Mouse (Mus musculus) forebrain, embryonic 13.5 days (tissue): Measurements from ENCODE around the gene Nqo2. TPM values are rescaled to one million over a fixed set of nuclear protein-coding genes. Genes with fewer than 3 reads are reported as not detected.

Source experiments
- ATAC-seq: fragments of 200-750 bp; cut with Nextera tagmentation; 2 replicates; pipeline ENCODE4 v1.8.0; 2017
- H3K27ac ChIP-seq: fragments of 300-500 bp; sonication (generic); 2 replicates; pipeline ENCODE4 v1.5.1; 2015; ENCODE audit warnings: inconsistent platforms, mild to moderate bottlenecking, moderate library complexity
- H3K27me3 ChIP-seq: fragments of 300-500 bp; sonication (generic); 2 replicates; pipeline ENCODE4 v1.6.1; 2015; ENCODE audit warnings: mild to moderate bottlenecking, inconsistent platforms
- H3K36me3 ChIP-seq: fragments of 300-500 bp; sonication (generic); 2 replicates; pipeline ENCODE4 v1.6.1; 2015; ENCODE audit warnings: mild to moderate bottlenecking, inconsistent platforms; ENCODE audit not compliant: poor library complexity, severe bottlenecking
- H3K4me1 ChIP-seq: fragments of 300-500 bp; sonication (generic); 2 replicates; pipeline ENCODE4 v1.6.1; 2015; ENCODE audit warnings: inconsistent platforms
- H3K4me2 ChIP-seq: fragments of 300-500 bp; sonication (generic); 2 replicates; pipeline ENCODE4 v1.6.1; 2015; ENCODE audit warnings: inconsistent platforms, mild to moderate bottlenecking, moderate library complexity
- H3K4me3 ChIP-seq: fragments of 300-500 bp; sonication (generic); 2 replicates; pipeline ENCODE4 v1.5.1; 2015; ENCODE audit warnings: mild to moderate bottlenecking, inconsistent platforms
- H3K9ac ChIP-seq: fragments of 300-500 bp; sonication (generic); 2 replicates; pipeline ENCODE4 v1.6.1; 2015; ENCODE audit warnings: mild to moderate bottlenecking, inconsistent platforms
- H3K9me3 ChIP-seq: fragments of 300-500 bp; sonication (generic); replicated peaks from 2 replicates; pipeline ENCODE4 v1.6.1; 2016; ENCODE audit warnings: inconsistent platforms
- WGBS: fragments of 180-500 bp; shearing (Covaris S2); methylation state at CpG from one replicate; pipeline ENCODE4 v1.1.7; 2015; 5-methylcytosine and 5-hydroxymethylcytosine counted together
- polyA plus RNA-seq: library from polyadenylated mRNA; unstranded; fragments of >200 nt; fragmentation: Nextera tagmentation; extraction: Ambion mirVana; gene quantifications from 2 replicates; pipeline ENCODE4 v1.2.1, GENCODE M21; 2015

Nqo2 gene
- polyA plus RNA-seq, 1 experiment from 2014 or later, result 8.3 TPM

GRCm38 (mm10) chr13:34003058-34003457 lies 38.6 kb downstream of the Nqo2 start:
- Histone ChIP-seq H3K36me3 (no peaks in the 10 kb centered on the region), H3K4me2 (peak overlapping the region; percentile 81), H3K27ac (no peak overlapping the region), H3K9ac (peak overlapping the region; percentile 88), H3K4me3 (peak overlapping the region; percentile 96), H3K4me1 (peaks cover 16% of the 10 kb centered on the region), H3K9me3 (no peaks in the 10 kb centered on the region), H3K27me3 (no peaks in the 10 kb centered on the region)
- WGBS, result 7% methylated on average over 5 of the region's 5 CpGs
- no peak for ATAC-seq

- H3K36me3 ChIP-seq, result no peaks in the 10 kb centered on the region
- H3K9me3 ChIP-seq, result no peaks in the 10 kb centered on the region
- no peaks in the 10 kb centered on the region for H3K27me3 ChIP-seq
- no peak overlapping the region for H3K27ac ChIP-seq
- H3K4me1 ChIP-seq, result peaks cover 5% of the 10 kb centered on the region
- no peak overlapping the region for H3K4me2 ChIP-seq
- ATAC-seq, result no peak
- 76% methylated on average over 2 of the region's 2 CpGs for WGBS
- H3K9ac ChIP-seq, result no peak overlapping the region
- H3K4me3 ChIP-seq, result no peak overlapping the region
Measured at GRCm38 (mm10) chr13:34007234-34007633, 42.7 kb downstream of the Nqo2 start.

DNA sequence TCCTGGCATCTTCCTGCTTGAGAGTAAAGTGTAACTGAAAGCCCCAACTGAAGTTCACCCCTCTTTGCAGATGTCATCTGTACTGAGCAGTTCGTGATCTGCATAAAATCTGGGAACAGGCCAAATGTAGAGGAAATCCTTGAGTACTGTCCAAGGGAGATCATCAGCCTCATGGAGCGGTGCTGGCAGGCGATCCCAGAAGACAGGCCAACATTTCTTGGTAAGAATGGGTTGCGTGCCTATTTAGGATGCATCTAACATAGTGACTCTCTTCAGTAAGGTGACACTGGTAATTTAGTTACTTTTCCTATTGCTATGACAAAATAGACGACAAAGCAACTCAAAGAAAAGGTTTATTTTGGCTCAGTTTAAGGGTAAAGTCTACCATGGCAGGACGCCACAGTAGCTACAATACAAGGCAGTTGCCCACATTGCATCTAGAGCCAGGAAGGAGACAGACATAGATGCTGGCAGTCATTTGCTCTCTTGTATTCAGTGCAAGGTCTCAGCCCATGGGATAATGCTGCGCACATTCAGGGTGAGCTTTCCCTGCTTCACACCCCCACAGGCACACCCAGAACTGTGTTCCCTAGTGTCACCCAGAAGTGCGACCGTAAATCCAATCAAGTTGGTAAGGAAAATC lies 52.6 kb downstream of the Nqo2 start:
- WGBS, result 93% methylated on average over 9 of the region's 9 CpGs
- Histone ChIP-seq H3K27ac (no peak overlapping the region), H3K27me3 (no peaks in the 10 kb centered on the region), H3K4me2 (no peak overlapping the region), H3K9me3 (no peaks in the 10 kb centered on the region), H3K36me3 (peaks cover 53% of the 10 kb centered on the region), H3K4me1 (no peaks in the 10 kb centered on the region), H3K9ac (no peak overlapping the region), H3K4me3 (no peak overlapping the region)
- no peak; the same call in 1 of the 2 replicates for ATAC-seq

DNA sequence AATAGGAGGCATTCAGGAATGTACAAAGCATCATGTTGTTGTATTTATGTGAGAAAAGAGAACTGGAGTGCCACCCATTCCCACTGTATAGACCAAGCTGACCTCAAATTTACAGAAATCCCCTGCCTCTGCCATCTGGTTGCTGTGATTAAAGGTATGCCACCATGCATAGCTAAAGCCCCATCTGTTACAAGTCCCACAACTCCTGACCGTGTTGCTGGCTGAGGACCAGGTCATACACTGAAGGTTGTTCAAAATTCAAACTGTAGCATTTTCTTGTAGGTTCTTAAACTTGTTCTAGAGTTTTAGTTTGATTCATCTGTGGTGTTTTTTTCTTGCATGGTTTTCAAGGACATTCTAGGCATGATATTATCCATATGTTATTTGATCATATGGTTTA lies 54.0 kb downstream of the Nqo2 start:
- no peak for ATAC-seq
- H3K9me3 ChIP-seq, result no peaks in the 10 kb centered on the region
- no peak overlapping the region for H3K4me2 ChIP-seq
- H3K4me1 ChIP-seq, result no peaks in the 10 kb centered on the region
- peaks cover 47% of the 10 kb centered on the region for H3K36me3 ChIP-seq
- 91% methylated on average over 1 of the region's 1 CpGs for WGBS
- no peak overlapping the region for H3K4me3 ChIP-seq
- no peaks in the 10 kb centered on the region for H3K27me3 ChIP-seq
- no peak overlapping the region for H3K9ac ChIP-seq
- no peak overlapping the region for H3K27ac ChIP-seq

GRCm38 (mm10) chr13:34021998-34022397 lies 57.5 kb downstream of the Nqo2 start:
- no peak for ATAC-seq
- H3K27me3 ChIP-seq, result no peaks in the 10 kb centered on the region

GRCm38 (mm10) chr13:34032041-34032440 lies 67.6 kb downstream of the Nqo2 start:
- H3K4me1 ChIP-seq, result peaks cover 4% of the 10 kb centered on the region
- ATAC-seq, result no peak
- no peak overlapping the region for H3K4me3 ChIP-seq
- no peak overlapping the region for H3K9ac ChIP-seq
- no peak overlapping the region for H3K4me2 ChIP-seq
- H3K27me3 ChIP-seq, result no peaks in the 10 kb centered on the region
- WGBS, result 55% methylated on average over 2 of the region's 2 CpGs
- no peaks in the 10 kb centered on the region for H3K9me3 ChIP-seq
- peaks cover 42% of the 10 kb centered on the region for H3K36me3 ChIP-seq
- no peak overlapping the region for H3K27ac ChIP-seq

More at GRCm38 (mm10) chr13:34021998-34022397, 57.5 kb downstream of the Nqo2 start:
- Histone ChIP-seq H3K27ac (no peak overlapping the region), H3K4me3 (no peak overlapping the region), H3K9me3 (no peaks in the 10 kb centered on the region), H3K4me1 (no peaks in the 10 kb centered on the region), H3K4me2 (no peak overlapping the region), H3K9ac (no peak overlapping the region), H3K36me3 (peaks cover 24% of the 10 kb centered on the region)
- WGBS, result 88% methylated on average over 2 of the region's 2 CpGs

DNA sequence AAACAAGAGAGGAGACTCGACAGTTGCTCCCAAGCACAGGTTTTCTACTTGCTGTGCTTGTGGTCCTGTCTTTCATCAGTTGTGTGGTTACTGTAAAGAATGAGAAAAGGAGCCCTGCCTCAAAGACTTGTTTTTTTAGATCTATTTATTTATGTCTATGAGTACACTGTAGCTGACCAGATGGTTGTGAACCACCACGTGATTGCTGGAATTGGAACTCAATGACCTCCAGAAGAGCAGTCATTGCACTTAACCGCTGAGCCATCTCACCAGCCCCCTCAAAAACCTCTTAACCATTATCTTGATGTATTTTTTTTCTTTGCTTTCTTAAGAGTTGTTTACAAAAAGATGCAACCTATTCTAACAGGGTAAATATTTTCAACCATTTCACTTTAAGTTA lies 70.9 kb downstream of the Nqo2 start:
- H3K27ac ChIP-seq, result no peak overlapping the region
- H3K36me3 ChIP-seq, result peaks cover 30% of the 10 kb centered on the region
- no peak for ATAC-seq
- peaks cover 23% of the 10 kb centered on the region for H3K4me1 ChIP-seq
- H3K9ac ChIP-seq, result no peak overlapping the region
- no peak overlapping the region for H3K4me3 ChIP-seq
- H3K9me3 ChIP-seq, result no peaks in the 10 kb centered on the region; the same call in 1 of the 2 replicates
- no peaks in the 10 kb centered on the region for H3K27me3 ChIP-seq
- 84% methylated on average over 3 of the region's 3 CpGs for WGBS
- H3K4me2 ChIP-seq, result no peak overlapping the region

- ATAC-seq, result no peak
- Histone ChIP-seq H3K4me1 (peaks cover 23% of the 10 kb centered on the region), H3K4me3 (no peak overlapping the region), H3K9me3 (no peaks in the 10 kb centered on the region; the same call in 1 of the 2 replicates), H3K27ac (peak overlapping the region; percentile 83), H3K4me2 (peak overlapping the region; percentile 84), H3K36me3 (peaks cover 20% of the 10 kb centered on the region), H3K27me3 (no peaks in the 10 kb centered on the region), H3K9ac (peak overlapping the region; percentile 92; the same call in 1 of the 2 replicates)
- 84% methylated on average over 5 of the region's 5 CpGs for WGBS
Measured at GRCm38 (mm10) chr13:34036726-34037125, 72.2 kb downstream of the Nqo2 start.

GRCm38 (mm10) chr13:34037172-34038055 lies 72.9 kb downstream of the Nqo2 start, which contains the start of gene Bphl:
Bphl (plus strand) TSS chr13:34037597.
- H3K27ac ChIP-seq, result peak within 1 kb of the TSS; percentile 83
- no peaks in the 10 kb centered on the region; the same call in 1 of the 2 replicates for H3K9me3 ChIP-seq
- H3K36me3 ChIP-seq, result peaks cover 18% of the 10 kb centered on the region
- peak within 1 kb of the TSS; percentile 84 for H3K4me2 ChIP-seq
- H3K9ac ChIP-seq, result peak within 1 kb of the TSS; percentile 92
- peak within 1 kb of the TSS; percentile 75 for H3K4me3 ChIP-seq
- H3K27me3 ChIP-seq, result no peaks in the 10 kb centered on the region
- H3K4me1 ChIP-seq, result peaks cover 23% of the 10 kb centered on the region
- peak; percentile 98 for ATAC-seq
- under 1% methylated on average over 37 of the region's 37 CpGs for WGBS

DNA sequence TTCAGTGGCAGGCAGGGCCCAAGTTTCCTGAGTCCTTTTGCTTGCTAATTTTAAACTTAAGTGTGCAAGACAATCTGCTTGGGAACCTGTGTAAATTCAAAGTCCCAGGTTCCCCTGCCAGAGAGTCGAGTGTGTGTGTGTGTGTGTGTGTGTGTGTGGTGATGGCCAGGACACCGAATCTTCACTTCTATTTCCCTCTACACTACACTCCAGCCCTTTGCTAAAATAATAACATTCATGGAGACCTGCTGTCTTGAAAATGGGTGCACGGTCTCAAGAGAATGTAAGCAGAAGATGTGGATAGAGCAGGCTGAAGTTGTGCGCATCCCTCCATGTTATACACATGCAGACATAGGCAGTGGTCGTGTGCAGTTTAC lies 73.6 kb downstream of the Nqo2 start:
- Histone ChIP-seq H3K36me3 (peaks cover 15% of the 10 kb centered on the region), H3K9ac (peak overlapping the region; percentile 92), H3K4me1 (peaks cover 23% of the 10 kb centered on the region), H3K9me3 (no peaks in the 10 kb centered on the region; the same call in 1 of the 2 replicates), H3K27me3 (no peaks in the 10 kb centered on the region), H3K4me3 (peak overlapping the region; percentile 75), H3K27ac (no peak overlapping the region), H3K4me2 (peak overlapping the region; percentile 84)
- WGBS, result 33% methylated on average over 5 of the region's 5 CpGs
- ATAC-seq, result peak; percentile 13
